Mouse (Mus musculus) brain, embryonic 14.5 days (tissue): ENCODE measurements around the gene Rps6ka4.

Experiments used
- CTCF ChIP-seq: fragments of 200-500 bp; IDR thresholded peaks from 2 replicates; pipeline ENCODE4 v1.5.1; 2012; ENCODE audit warnings: inconsistent platforms, mild to moderate bottlenecking, moderate library complexity, borderline replicate concordance; ENCODE audit not compliant: insufficient read depth, insufficient read length; ENCODE audit errors: extremely low read depth
- POLR2A ChIP-seq: fragments of 200-500 bp; IDR thresholded peaks from 2 replicates; pipeline ENCODE4 v1.6.1; 2012; ENCODE audit warnings: mild to moderate bottlenecking, inconsistent platforms, borderline replicate concordance; ENCODE audit not compliant: poor library complexity, insufficient read depth, insufficient read length, severe bottlenecking; ENCODE audit errors: extremely low read depth

GRCm38 (mm10) chr19:6859971-6860370 is 19.5 kb upstream of the Rps6ka4 start:
- no peak for TF ChIP-seq POLR2A
- no peak for TF ChIP-seq CTCF
